Mouse (Mus musculus) kidney, postnatal 0 days (tissue): ENCODE measurements around the gene Vmn1r225. TPM values are rescaled to one million over a fixed set of nuclear protein-coding genes. Genes with fewer than 3 reads are reported as not detected.
"Not testable (repeated sequence)": the region's sequence is repeated elsewhere in the genome, so short reads cannot be mapped to it uniquely, and the experiment has no call there.

Experiments
- ATAC-seq: fragments of 200-750 bp; cut with Nextera tagmentation; replicated peaks from 2 replicates; pipeline ENCODE4 v1.8.0; 2017; ENCODE audit warnings: low read depth, moderate number of reproducible peaks, moderate TSS enrichment, moderate library complexity; ENCODE audit not compliant: low FRiP score
- DNase-seq: peaks from one replicate; pipeline ENCODE4 v3.0.0-alpha.2; 2016; ENCODE audit warnings: low spot score
- H3K27ac ChIP-seq: fragments of 300-500 bp; sonication (generic); 2 replicates; pipeline ENCODE4 v1.5.1; 2014; ENCODE audit warnings: mild to moderate bottlenecking
- H3K27me3 ChIP-seq: fragments of 300-500 bp; sonication (generic); 2 replicates; pipeline ENCODE4 v1.6.1; 2014; ENCODE audit warnings: low read length, mixed read lengths; ENCODE audit not compliant: insufficient read depth
- H3K36me3 ChIP-seq: fragments of 300-500 bp; sonication (generic); 2 replicates; pipeline ENCODE4 v1.6.1; 2014; ENCODE audit warnings: low read length, mixed read lengths; ENCODE audit not compliant: insufficient read depth
- H3K4me1 ChIP-seq: fragments of 300-500 bp; sonication (generic); replicated peaks from 2 replicates; pipeline ENCODE4 v1.6.1; 2014; ENCODE audit warnings: antibody characterized with exemption, low read length, mixed read lengths; ENCODE audit not compliant: insufficient read depth
- H3K4me2 ChIP-seq: fragments of 300-500 bp; sonication (generic); 2 replicates; pipeline ENCODE4 v1.6.1; 2014; ENCODE audit warnings: mild to moderate bottlenecking, low read length, moderate library complexity, mixed read lengths
- H3K4me3 ChIP-seq: fragments of 300-500 bp; sonication (generic); replicated peaks from 2 replicates; pipeline ENCODE4 v1.5.1; 2014; ENCODE audit warnings: low read depth, low read length
- H3K9ac ChIP-seq: fragments of 300-500 bp; sonication (generic); 2 replicates; pipeline ENCODE4 v1.6.1; 2014; ENCODE audit warnings: low read depth, low read length
- H3K9me3 ChIP-seq: fragments of 300-500 bp; sonication (generic); replicated peaks from 2 replicates; pipeline ENCODE4 v1.6.1; 2016; ENCODE audit warnings: low read length, inconsistent platforms, mixed read lengths
- CTCF ChIP-seq: IDR thresholded peaks from 2 replicates; pipeline ENCODE4 v1.5.1; 2016; ENCODE audit warnings: antibody characterized with exemption, low read depth, mild to moderate bottlenecking, moderate library complexity
- WGBS: fragments of 180-500 bp; shearing (Covaris S2); extraction: QIAGEN DNeasy Blood & Tissue Kit; methylation state at CpG from one replicate; pipeline ENCODE4 v1.1.7; 2014; 5-methylcytosine and 5-hydroxymethylcytosine counted together
- polyA plus RNA-seq: library from polyadenylated mRNA; unstranded; fragments of >200 nt; fragmentation: Nextera tagmentation; extraction: Ambion mirVana; gene quantifications from 2 replicates; pipeline ENCODE4 v1.2.1, GENCODE M21; 2015

Gene Vmn1r225
- not detected in 2 replicates for polyA plus RNA-seq

DNA sequence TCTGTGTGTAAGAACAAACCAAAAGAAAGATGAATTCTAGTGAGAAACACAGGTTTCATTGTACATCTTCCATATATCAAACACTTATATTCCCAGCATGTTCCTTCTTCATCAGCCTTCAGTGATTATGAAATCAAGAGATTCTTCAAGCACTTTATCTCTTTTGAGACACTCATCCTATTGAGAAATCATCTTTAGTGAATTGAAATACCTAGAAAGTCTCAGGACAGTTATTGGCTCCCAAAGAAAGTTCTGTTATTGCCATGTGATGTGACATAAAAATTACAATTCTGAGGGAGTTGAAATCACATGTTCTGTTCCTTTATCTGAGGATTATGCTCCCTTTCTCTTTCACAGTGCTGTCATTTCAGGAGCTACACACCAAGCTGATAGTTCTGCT is at the start of gene Vmn1r225:
Vmn1r225 (plus strand) TSS at position 301 of the 400 bp plus-strand sequence.
- Histone ChIP-seq H3K9me3 (no peaks in the 10 kb centered on the region), H3K9ac (no peak within 1 kb of the TSS), H3K27me3 (no peaks in the 10 kb centered on the region), H3K4me2 (no peak within 1 kb of the TSS), H3K4me1 (no peaks in the 10 kb centered on the region), H3K36me3 (no peaks in the 10 kb centered on the region), H3K4me3 (no peak within 1 kb of the TSS), H3K27ac (no peak within 1 kb of the TSS)
- TF ChIP-seq CTCF, result no peak
- ATAC-seq (no peak), DNase-seq (no peak)

DNA sequence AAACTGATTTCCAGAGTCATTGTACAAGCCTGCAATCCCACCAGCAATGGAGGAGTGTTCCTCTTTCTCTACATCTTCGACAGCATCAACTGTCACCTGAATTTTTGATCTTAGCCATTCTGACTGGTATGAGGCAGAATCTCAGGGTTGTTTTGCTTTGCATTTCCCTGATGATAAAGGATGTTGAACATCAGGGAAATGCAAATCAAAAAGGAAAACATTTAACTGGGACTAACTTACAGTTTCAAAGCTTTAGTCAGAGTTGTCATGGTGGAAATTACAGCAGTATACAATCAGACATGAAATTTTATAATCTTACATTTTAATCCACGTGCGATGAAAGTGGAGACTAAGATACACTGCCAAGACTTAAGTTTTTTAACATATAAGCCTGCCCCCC is 24.6 kb upstream of the Vmn1r225 start:
- no peak overlapping the region for H3K27ac ChIP-seq
- ATAC-seq (no peak), DNase-seq (no peak)
- H3K27me3 ChIP-seq, result no peaks in the 10 kb centered on the region
- no peak overlapping the region for H3K9ac ChIP-seq
- H3K4me1 ChIP-seq, result no peaks in the 10 kb centered on the region
- 74% methylated on average over 3 of the region's 3 CpGs for WGBS
- H3K9me3 ChIP-seq, result no peaks in the 10 kb centered on the region
- no peak overlapping the region for H3K4me3 ChIP-seq
- H3K36me3 ChIP-seq, result no peaks in the 10 kb centered on the region
- TF ChIP-seq CTCF, result no peak
- H3K4me2 ChIP-seq, result no peak overlapping the region

DNA sequence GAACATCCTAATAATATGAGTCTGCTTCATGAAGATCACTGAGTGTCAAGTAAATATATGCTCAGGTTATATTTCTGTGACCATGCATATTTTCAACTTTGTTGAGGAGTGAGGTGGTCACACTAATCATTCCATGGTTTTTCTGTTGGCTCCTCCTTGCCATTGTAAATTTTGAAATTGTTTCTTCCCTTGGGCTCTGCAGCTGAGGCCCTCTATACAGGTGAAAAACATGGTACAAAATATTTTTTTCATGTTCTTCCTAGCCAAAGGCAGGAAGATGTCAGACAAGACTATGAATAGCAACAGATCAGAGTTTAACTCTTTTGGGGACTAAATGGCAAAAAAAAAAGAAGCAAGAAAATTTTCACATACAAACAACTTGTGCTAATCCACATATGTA is 16.7 kb upstream of the Vmn1r225 start, which contains the start of gene Vmn2r108:
Vmn2r108 (minus strand) TSS at position 101 of the 400 bp plus-strand sequence.
- no peaks in the 10 kb centered on the region for H3K36me3 ChIP-seq
- no peak for ATAC-seq
- H3K4me1 ChIP-seq, result no peaks in the 10 kb centered on the region
- no peak for DNase-seq
- no peak within 1 kb of the TSS for H3K27ac ChIP-seq
- H3K9me3 ChIP-seq, result no peaks in the 10 kb centered on the region
- no peak within 1 kb of the TSS for H3K4me2 ChIP-seq
- TF ChIP-seq CTCF, result no peak
- H3K4me3 ChIP-seq, result no peak within 1 kb of the TSS
- H3K27me3 ChIP-seq, result no peaks in the 10 kb centered on the region
- no peak within 1 kb of the TSS for H3K9ac ChIP-seq

DNA sequence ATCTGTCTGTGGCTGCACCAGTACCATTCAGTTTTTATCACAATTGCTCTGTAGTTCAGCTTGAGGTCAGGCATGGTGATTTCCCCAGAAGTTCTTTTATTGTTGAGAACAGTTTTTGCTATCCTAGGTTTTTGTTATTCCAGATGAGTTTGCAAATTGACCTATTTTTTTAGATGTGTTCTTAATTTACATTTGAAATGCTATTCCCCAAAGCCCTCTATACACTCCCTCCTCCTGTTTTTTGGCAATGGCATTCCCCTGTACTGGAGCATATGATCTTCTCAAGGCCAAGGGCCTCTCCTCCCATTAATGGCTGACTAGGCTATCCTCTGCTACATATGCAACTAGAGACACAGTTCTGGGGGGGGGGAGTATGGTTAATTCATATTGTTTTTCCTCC is 10.3 kb downstream of the Vmn1r225 start:
- not testable (repeated sequence) for H3K4me3 ChIP-seq, H3K9me3 ChIP-seq, H3K27ac ChIP-seq, H3K9ac ChIP-seq, H3K4me2 ChIP-seq, H3K4me1 ChIP-seq, DNase-seq, H3K36me3 ChIP-seq, H3K27me3 ChIP-seq, ATAC-seq

Other genes starting within 250 kb of the Vmn1r225 start
- not detected in 2 replicates for gene Vmn2r106, start 212.6 kb upstream of the Vmn1r225 start, polyA plus RNA-seq
- not detected in 2 replicates for gene Vmn2r107, start 152.9 kb upstream of the Vmn1r225 start, polyA plus RNA-seq
- not detected in 2 replicates for gene Vmn1r224, start 84.0 kb upstream of the Vmn1r225 start, polyA plus RNA-seq
- not detected in 2 replicates for gene Vmn2r108, start 16.8 kb upstream of the Vmn1r225 start, polyA plus RNA-seq
- not detected in 2 replicates for gene Vmn2r109, start 66.6 kb downstream of the Vmn1r225 start, polyA plus RNA-seq
- 0.01 TPM in 2 replicates for gene Vmn2r110, start 98.3 kb downstream of the Vmn1r225 start, polyA plus RNA-seq
- gene Fpr-rs3, start 126.7 kb downstream of the Vmn1r225 start, polyA plus RNA-seq, result not detected in 2 replicates
- gene Vmn1r226, start 184.7 kb downstream of the Vmn1r225 start, polyA plus RNA-seq, result not detected in 2 replicates
- gene Vmn1r227, start 231.7 kb downstream of the Vmn1r225 start, polyA plus RNA-seq, result not detected in 2 replicates